Mouse (Mus musculus): ENCODE measurements around the gene Fhl2.

- no peak for TF ChIP-seq POLR2A (IDR thresholded peaks at IDR 0.05; ENCODE audit: extremely low read depth, insufficient read depth, low read length)
- TF ChIP-seq CTCF (IDR thresholded peaks at IDR 0.05; ENCODE audit: low read depth, low read length) = no peak
Observed at GRCm38 (mm10) chr1:43218016-43218680, 21.4 kb upstream of the Fhl2 start.
